Mouse (Mus musculus): ENCODE data around the gene Micu1. TPM values are rescaled to one million over a fixed set of nuclear protein-coding genes. Genes with fewer than 3 reads are reported as not detected.

Gene Micu1
- total RNA-seq, 2 experiments from 2014 or later: 82.4 to 88.7 TPM

GRCm38 (mm10) chr10:59907695-59908299 is 205.5 kb downstream of the Micu1 start:
- intact Hi-C loops (cut with DNase I): no loop called here

DNA sequence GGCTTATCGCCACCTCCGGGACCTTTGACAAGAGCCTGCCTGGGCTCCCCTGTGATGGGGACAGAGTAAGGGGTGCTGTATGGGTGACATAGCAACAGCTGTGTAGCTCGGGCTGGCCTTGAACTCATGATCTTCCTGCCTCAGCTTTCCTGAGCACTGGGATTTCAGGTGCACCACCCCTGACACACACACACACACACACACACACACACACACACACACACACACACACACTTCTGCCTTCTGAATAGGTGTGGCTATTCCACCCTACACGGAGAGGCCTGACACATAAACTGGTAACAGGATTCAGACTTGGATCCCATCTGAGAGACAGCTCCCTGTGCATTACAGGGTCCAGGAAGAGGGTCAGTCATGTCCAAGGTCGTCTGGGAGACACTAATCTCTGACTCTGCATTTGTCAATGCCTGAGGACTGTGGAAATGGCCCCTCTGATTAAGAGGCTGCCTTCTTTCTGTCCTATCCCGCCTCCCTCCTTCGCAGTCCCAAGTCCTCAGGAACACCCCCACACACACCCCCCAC is 206.6 kb downstream of the Micu1 start:
- intact Hi-C loops (cut with DNase I): no loop called here
- no peak for DNase-seq (ENCODE audit: low spot score in 2 of 2)

More at GRCm38 (mm10) chr10:59907695-59908299, 205.5 kb downstream of the Micu1 start:
- no peak for DNase-seq (ENCODE audit: low spot score in 2 of 2)

- intact Hi-C loops (cut with DNase I): no loop called here
- DNase-seq (ENCODE audit: low spot score in 2 of 2): no peak
Observed at GRCm38 (mm10) chr10:59909357-59909847, 207.1 kb downstream of the Micu1 start.

DNA sequence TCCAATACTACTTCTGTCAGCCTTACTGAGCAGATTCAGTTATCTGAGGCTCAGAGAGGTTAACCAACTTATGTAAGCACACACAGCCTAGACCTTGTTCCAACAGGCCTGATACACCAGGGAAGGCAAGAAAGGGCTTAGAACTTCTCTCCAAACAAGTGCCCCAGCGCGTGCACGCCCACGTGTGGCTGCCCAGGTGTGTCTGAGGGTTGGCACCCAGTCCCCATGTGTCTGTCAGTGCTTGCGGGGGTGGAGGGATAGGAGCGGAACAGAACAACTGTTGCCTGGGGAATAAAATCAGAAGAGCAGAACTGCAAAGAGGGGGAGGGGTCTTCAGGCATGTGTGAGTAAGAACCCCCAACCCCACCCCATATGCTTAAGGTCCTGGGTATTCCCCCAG is 208.8 kb downstream of the Micu1 start:
- no peak for DNase-seq (ENCODE audit: low spot score in 2 of 2)

GRCm38 (mm10) chr10:59911561-59912198 is 209.4 kb downstream of the Micu1 start:
- intact Hi-C loops (cut with DNase I): no loop called here
- no peak for DNase-seq (ENCODE audit: low spot score in 2 of 2)

More for the DNA sequence above, 208.8 kb downstream of the Micu1 start:
- intact Hi-C loops (cut with DNase I): no loop called here

Other genes with a start within 250 kb of the Micu1 start
- not detected for gene Gm10322, start 86.4 kb upstream of the Micu1 start, total RNA-seq (2021)
- 10 to 100 TPM; 48.0 to 48.6 TPM for gene Mcu, start 85.8 kb upstream of the Micu1 start, total RNA-seq (2021)
- gene Dnajb12, start 177.1 kb downstream of the Micu1 start, total RNA-seq (2021): 10 to 100 TPM; 46.3 to 50.6 TPM
- 10 to 100 TPM; 52.5 to 76.3 TPM for gene Ddit4, start 249.4 kb downstream of the Micu1 start, total RNA-seq (2021)

All from left cerebral cortex, postnatal 14 days (tissue).